Mouse (Mus musculus) forelimb bud, embryonic 11.5 days (tissue): Measurements from ENCODE around the gene Gm26965.
"Not testable (repeated sequence)": the region's sequence is repeated elsewhere in the genome, so short reads cannot be mapped to it uniquely, and the experiment has no call there.

ENCODE experiments used
- DNase-seq: peaks from one replicate; pipeline ENCODE4 v3.0.0-alpha.2; 2012; ENCODE audit warnings: low read depth, low spot score

Gm26965 gene

DNA sequence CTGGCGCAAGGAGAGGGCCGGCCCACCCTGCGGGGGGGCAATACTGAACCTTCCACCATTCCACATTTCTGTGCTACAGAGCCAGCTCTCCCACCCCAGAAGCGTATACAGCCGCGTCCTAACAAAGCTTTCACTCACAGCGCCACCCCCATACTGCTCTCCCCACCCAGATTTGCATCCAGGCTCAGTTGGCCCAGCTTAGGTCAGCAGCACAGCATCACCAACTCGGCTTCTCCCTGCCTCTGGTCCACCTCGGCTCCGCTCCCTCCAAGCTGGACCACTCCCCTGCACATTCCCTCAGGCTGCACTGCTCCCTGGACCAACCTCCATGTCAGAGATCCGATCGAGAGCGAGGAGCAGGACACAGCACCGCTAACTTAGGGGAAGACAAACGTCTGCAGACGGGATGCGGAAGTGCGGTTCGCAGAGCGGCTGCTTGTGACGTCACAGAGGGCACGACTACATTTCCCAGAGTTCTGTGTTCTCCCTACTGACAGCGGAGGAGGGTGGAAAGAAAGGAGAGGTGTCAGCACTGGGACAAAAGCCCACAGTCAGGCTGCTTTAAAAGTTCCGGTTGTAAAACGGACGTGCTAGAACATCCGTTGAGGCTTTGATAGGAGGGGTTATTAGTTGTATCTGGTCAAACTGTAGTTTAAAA is at the start of gene Gm26965, which contains the start of gene Zfp87:
Gene Gm26965 (minus strand): TSS at position 399 of the 658 bp plus-strand sequence.
Gene Zfp87 (minus strand): TSS at position 425 of the 658 bp plus-strand sequence.
- peak; percentile 92 for DNase-seq

DNA sequence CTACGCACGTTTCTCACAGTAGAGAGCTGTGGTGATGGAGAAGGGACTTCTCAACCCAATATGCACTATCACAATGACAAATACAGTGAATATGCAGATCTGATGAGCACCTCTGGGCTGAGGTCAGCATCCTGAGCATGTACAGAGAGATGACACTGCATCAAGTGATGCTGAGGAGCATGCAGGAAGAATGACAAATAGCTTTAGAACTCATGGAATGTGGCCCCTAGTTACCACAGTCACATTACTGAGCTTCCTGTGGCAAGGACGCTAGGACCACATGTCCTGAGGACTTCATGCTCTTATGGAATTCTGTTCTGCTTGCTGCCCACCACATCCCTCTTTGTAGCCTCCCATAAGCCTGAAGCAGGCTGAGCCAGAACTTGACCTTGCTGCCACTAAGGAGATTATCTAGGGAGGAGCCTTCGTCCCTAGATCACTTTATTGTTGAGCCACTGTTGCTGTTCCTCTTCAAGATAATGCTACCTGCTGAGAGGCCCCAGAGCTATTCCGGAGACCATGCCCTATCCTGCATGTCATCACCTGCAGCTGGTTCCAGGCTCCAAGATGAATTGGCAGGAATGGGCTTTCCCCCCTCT is 46.7 kb upstream of the Gm26965 start:
- no peak for DNase-seq

DNA sequence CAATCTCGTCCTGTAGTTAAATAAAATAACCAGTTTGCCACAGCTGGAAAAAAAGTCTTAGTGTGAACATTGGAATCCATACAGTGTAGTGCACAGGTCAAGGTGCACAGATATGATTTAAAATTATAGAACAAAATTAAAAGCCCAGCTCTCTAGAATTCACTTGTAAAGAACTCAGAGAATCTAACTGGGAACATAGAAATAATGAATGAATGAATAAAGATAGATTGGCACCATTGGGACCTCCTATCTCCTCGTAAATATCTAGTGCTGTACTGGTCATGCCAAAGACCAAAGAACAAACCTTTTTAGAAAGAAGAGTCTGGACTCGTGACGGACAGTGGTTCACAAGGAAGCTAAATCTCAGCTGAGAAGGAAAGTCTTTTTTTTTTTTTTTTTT is 27.8 kb upstream of the Gm26965 start, which contains the start of gene Zfp748:
Gene Zfp748 (minus strand): TSS at position 101 of the 400 bp plus-strand sequence.
- no peak for DNase-seq

DNA sequence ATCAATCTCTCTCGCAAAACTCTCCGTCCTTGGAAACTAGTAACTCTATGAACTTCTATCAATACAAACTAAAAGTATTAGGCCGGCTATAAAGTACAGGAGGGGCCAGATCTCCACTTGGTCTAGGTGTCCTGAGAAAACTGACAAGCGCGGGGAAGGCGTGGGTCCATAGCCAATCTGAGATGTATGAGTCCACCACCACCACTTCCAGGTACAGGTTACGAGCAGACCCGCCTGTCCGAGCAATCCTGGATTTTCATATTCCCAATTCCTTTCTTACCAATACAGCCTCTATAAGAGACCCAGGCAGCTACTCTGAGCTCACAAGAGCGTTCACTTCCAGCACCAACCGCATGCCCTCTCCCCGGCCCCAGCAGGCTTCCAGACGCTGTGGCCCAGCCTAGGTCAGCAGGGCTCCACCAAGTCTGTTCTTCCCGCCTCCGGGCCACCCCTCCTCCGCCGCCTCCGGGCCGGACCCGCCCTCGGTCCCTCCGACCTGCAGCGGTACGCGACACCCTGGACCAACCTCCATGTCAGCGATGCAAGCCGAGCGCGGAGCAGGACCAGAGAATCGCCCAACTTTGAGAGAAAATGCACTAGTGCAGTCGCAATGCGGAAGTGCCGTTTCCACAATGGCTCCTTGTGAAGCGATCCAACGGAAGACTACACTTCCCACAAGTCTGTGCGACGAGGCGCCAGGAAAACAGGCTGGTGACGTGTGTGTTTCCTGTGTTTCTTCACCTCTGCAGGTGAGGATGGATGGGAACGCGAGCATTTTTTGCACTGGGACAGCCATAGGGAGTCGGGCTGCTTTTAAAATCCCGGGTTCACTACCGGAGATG is 26.8 kb upstream of the Gm26965 start:
- peak; percentile 89 for DNase-seq

DNA sequence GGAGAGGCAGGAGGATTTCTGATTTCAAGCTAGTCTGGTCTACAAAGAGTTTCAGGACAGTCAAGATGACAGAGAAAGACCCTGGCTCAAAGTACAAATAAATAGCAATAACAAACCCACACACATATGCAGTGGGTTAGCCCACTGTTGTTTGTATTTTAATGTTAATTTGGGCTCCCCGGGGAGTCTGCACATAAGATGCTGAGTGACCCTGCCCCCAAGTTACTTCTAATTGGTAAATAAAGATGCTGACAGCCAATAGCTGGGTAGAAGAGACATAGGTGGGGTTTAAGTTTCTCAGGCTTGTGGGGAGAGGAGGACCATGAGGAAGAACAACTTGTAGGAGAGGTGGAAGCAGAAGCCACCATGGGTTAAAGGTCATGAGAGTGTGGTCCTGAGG is 20.0 kb upstream of the Gm26965 start:
- no peak for DNase-seq

DNA sequence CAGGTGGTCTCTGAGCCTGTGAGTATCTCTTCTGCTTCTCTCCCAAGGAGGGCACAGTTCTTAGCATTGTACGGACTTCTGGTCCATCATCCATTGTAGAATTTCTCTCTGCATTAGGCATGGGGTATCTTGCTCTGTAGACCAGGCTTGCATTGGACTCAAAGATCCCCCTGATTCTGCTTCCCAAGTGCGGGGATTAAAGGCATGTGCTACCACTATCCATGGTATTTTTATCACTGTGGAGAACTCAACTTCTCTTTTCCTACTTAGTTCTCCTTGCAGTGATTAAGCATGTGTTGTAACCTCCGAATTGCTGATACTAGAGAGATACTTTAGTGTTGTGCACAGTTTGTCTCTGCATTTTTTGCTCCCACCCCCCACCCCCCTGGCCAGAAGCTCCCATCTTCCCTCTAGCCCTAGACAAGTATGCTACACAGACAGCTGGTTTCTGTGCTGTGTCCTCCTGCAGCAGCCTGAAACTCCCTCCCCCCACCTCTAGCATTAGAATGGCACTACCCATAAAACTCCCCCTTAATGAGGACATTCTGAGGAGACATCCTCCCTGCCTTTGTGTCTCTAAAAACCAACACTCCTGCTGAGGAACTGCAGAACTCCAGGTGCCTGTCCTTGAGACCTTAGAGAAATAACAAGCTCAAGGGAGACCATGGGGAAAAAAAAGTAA is 1.2 kb upstream of the Gm26965 start:
- DNase-seq, result no peak

DNA sequence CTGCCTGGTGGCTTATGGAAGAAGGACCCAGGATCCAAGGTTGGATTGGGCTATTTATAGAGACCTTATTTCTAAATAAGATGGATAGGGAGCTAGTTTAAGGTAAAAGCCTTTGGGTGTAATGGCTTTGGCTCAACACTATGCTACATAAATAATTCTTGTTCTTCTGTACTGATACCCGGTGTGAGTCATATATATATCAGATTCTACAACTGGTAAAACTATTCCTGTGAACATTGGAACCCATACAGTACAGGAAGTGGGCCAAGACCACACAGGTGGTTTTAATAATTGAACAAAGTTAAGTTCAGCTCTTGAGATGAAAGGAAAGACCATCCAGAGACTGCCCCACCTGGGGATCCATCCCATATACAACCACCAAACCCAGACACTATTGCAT is 25.0 kb downstream of the Gm26965 start:
- DNase-seq, result no peak

DNA sequence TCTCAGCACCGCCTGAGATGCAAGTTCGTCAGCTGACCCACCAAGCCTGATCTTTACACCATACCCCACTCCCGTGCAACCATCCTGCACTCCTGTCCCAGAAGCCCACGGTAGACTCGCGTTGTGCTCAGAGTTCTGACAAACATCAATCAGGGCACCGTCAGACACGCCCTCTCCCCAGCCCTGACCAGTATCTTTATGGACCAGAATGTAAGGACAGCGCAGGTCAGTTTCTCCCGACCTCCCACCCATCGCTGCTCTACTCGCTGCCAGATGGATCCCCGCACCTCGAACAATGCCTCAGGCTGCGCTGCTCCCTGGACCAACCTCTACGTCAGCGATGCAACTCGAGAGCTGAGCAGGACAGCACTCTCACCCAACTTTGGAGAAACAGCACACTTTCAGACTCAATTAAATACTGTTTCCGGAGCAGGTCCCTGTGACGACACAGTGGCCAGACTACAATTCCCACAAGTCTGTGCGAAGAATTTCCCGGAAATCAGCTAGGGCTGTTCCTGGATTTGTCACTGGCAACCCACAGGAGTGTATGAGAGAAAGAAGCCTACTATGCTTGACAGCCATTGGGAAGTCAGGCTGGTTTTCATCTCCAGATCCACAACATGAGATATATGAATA is 25.7 kb downstream of the Gm26965 start, which contains the start of gene Zfp58:
Gene Zfp58 (minus strand): TSS at position 472 of the 636 bp plus-strand sequence.
- peak; percentile 85 for DNase-seq

DNA sequence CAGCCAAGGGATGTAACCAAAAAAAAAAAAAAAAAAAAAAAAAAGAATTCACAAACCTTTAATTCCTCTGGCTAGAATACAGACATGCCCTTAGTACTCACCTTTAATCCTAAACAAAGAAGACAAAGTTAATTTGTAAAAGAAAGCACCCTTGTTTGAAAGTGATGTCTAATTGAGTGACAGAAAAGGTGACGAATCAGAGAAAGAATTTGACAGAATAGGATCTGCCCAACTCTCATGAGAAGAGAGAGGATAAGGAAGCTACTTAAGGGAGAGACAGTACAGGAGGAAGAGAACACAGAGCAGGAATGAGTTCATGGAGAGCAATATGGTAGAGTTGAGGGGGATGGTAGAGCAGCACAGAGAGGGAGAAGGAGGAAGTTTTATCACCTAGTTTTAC is 30.3 kb downstream of the Gm26965 start:
- no peak for DNase-seq

DNA sequence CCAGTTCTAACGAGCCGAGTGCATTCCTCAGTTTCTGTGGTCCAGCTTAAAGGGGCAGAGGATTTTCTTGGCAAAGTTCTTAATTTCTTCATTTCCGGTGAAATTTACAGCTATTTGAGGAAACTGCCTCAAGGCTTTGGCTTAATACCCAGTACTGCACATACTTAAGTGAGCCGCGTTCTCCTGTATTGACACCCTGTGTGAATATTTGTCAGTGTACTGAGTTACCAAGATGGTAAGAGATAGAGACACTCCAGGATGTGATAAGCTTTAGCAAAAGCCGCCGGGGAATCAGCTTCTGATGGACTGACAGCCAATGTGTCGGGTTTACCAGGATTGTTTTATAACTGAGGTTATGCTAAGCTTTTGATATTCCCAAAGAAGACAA is 41.5 kb downstream of the Gm26965 start:
- DNase-seq, result no peak

DNA sequence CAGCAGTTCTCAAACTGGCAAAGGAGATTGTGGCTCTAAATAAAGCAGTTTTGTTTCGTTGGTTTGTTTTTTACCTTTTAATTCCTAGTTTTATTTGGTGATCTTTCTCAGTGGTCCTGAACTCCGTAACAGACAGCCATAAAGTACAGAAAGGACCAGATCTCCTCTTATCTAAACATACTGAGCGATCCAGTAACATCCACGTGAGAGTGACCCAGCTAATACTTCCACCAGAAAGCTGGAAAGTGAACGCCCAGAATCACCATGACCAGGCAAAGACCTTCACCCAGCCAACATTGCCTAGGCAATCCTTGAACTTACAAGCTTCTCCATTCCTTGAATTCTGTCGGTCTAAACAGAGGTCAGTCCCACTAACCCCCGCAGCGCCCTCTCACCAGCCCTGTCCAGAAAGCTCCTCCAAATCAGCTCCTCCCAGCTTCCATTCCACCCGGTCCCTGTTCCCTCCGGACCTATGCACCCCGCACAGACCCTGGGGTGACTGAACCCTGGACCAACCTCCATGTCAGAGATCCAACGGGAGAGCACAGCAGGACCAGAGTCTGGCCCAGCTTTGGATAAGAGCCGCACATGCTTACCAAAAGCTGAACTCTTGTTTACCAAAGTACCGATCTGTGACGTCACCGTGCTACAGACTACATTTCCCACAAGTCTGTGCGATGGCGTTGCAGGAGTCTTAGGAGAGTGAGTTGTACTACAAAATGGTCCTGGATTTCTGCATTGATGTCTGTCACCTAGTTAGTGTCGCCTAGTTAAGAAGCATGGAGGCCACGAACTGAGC is 42.1 kb downstream of the Gm26965 start, which contains the start of gene Zfp874b:
Gene Zfp874b (minus strand): TSS at position 634 of the 799 bp plus-strand sequence.
- peak; percentile 80 for DNase-seq

DNA sequence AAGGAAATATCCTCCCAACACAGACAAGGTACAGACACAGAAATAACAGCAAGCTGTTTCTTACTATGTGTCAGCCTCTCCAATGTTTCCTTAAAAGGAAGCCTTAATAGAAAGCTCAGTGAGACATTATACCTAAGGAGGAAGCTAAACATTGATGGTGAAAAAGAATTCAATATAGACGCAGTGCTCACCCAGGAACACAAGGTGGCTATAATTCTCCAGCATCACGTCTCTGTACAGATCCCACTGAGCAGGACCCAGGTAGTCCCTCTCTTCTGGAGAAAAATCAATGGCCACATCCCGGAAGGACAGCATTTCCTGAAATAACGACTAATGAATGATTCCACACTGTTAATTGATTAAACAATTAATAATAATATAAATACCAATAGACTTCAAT is 44.4 kb downstream of the Gm26965 start:
- no peak for DNase-seq

DNA sequence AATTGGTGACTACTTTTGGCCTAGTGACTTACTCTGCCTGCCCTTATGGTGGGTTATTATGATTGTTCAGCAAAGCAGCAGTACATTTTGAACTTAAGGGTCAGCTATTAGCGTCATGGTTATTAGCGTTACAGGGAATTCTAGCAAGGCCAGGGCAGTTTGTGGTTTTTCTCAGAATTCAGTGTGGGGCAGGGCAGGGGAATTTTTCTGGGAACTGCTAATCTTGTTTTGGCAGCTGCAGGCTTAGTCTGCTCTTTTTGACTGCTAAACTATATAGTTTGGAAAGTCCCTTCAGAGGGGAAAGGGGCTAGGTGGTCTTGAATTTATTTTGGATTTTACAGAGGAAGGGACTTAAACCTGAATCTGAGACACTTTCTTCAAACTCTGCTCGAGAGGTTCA is 56.7 kb downstream of the Gm26965 start:
- DNase-seq, result no peak

DNA sequence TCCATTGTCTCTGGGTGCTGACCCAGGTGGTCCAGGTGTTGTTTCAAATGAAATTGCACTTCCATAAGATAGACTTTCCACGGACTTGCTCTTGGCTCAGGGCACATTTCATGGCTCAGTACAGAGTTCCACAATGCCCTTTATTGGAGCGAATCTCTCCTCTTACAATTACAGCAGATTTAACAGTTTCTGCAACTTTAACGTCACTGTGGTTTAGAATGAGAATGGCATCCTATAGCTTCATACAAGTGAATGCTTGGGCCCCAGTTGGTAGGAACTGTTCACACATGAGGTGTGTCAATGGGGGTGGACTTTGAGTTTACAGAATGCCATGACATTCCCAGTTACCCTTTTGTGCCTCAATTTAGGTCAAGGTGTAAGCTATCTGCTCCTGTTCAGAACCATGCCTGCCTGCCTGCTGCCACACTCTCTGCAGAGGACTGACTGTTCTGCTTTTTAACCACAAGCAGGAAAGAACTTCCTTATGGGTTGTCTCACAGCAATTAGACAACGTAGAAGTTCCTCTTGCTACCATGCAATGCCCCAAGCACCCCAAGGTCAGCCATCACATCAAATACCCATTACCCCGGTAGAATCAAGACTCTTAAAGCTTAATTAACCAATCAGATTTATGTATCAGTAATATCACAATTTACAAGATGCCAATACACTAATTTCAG is 62.3 kb downstream of the Gm26965 start:
- DNase-seq, result not testable (repeated sequence)

DNA sequence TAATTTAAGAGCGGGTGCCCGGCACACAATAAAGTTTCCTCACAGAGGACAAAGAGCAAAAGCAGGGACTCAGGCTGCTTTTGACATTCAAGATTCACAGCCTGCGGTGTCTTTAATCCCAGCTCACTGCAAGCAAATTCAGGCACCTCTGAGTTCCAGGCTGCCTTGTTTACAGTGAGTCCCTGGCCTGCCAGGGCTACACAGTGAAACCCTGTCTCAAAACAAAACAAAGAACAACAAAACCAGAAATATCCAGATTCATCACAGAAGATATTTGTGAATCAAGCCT is 74.0 kb downstream of the Gm26965 start:
- no peak for DNase-seq

DNA sequence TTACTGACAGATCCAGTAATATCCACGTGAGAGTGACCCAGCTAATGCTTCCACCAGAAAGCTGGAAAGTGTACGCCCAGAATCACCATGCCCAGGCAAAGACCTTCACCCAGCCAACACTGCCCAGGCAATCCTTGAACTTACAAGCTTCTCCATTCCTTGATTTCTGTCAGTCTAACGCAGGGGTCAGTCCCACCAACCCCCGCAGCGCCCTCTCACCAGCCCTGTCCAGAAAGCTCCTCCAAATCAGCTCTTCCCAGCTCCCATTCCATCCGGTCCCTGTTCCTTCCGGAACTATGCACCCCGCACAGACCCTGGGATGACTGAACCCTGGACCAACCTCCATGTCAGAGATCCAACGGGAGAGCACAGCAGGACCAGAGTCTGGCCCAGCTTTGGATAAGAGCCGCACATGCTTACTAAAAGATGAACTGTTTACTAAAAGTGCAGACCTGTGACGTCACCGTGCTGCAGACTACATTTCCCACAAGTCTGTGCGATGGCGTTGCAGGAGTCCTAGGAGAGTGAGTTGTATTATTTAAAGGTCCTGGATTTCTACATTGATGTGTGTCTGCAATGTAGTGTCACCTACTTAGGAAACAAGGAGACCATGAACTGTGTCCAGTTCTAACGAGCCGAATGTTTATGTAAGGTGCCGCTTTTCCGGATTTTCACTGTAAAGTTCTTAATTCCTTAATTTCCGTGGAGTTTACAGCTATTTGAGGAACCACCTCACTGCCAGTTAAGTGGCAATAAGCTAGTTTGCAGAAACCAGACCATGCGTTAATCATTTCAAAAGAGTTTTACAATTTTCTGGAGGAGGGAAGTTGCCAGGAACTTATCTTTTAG is 74.6 kb downstream of the Gm26965 start, which contains the start of gene Zfp874a:
Gene Zfp874a (minus strand): TSS at position 453 of the 849 bp plus-strand sequence.
- DNase-seq, result peak; percentile 79
